Comparison of ENCODE assay signal across 8 mouse cellular contexts in the genomic region with DNA sequence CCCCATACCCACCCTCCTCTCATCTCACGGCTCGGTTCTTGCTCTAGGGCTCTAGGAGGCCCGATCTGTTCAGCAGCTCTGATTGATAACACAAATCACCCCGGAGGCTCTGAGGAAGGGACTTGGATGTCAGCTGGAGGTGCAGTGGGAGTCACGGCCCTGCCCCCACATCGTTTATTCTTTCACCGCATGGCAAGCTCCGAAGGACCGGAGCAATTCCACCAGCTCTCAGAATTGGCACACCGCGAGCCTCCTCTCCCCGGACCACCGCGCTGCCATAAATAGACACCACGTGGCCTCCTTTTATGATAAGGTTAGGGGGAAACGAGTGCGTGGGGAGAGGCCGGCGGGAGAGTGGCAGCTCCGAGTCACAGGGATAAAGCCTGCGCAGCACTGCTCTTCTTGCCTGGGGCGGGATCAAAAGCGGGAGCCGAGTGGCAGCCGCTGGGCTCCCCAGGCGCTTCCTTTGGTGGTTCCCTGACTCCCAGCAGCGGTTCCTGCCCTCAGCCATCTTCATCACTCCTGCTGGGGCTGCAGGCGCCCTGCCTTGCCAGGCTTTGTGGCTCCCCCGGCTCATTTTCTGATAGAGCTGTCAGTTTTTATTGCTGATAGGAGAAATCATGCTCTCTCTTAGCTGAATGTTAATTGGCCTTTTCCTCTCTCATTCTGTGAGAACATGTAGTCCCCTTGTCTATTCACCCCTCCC. TPM values are rescaled to one million over a fixed set of nuclear protein-coding genes. Genes with fewer than 3 reads are reported as not detected.
DNase-seq lines count a peak whose midpoint lies in the region; ATAC-seq lines count a peak whose summit lies in the region.

No protein-coding gene starts in this region.

- H3K27ac ChIP-seq in kidney, embryonic 16.5 days (ENCODE audit: low read length), result no peak overlapping the region
- peak overlapping the region; percentile 88 for H3K27ac ChIP-seq in heart, embryonic 11.5 days (ENCODE audit: low read depth, low read length)
- peak overlapping the region; percentile 68 for H3K27ac ChIP-seq in midbrain, embryonic 11.5 days (ENCODE audit: low read depth, low read length)
- H3K27ac ChIP-seq in stomach, embryonic 16.5 days (ENCODE audit: low read length), result no peak overlapping the region

- no peaks in the 10 kb centered on the region for H3K36me3 ChIP-seq in kidney, embryonic 16.5 days (ENCODE audit: insufficient read depth, low read length)
- no peaks in the 10 kb centered on the region for H3K36me3 ChIP-seq in heart, embryonic 11.5 days (ENCODE audit: control insufficient read depth, insufficient read depth, low read length)
- no peaks in the 10 kb centered on the region for H3K36me3 ChIP-seq in midbrain, embryonic 11.5 days (ENCODE audit: control insufficient read depth, insufficient read depth, low read length)
- H3K36me3 ChIP-seq in stomach, embryonic 16.5 days (ENCODE audit: control insufficient read depth, insufficient read depth, low read length), result no peaks in the 10 kb centered on the region

- no peaks in the 10 kb centered on the region for H3K27me3 ChIP-seq in kidney, embryonic 16.5 days (ENCODE audit: insufficient read depth, low read length)
- H3K27me3 ChIP-seq in heart, embryonic 11.5 days (ENCODE audit: control insufficient read depth, insufficient read depth, low read length), result no peaks in the 10 kb centered on the region
- no peaks in the 10 kb centered on the region for H3K27me3 ChIP-seq in midbrain, embryonic 11.5 days (ENCODE audit: control insufficient read depth, insufficient read depth, low read length)
- H3K27me3 ChIP-seq in stomach, embryonic 16.5 days (ENCODE audit: control insufficient read depth, insufficient read depth, low read length), result no peaks in the 10 kb centered on the region

- H3K4me3 ChIP-seq in kidney, embryonic 16.5 days (ENCODE audit: low read length), result peak overlapping the region; percentile 36
- H3K4me3 ChIP-seq in heart, embryonic 11.5 days (ENCODE audit: low read depth, low read length), result peak overlapping the region; percentile 29
- peak overlapping the region; percentile 37 for H3K4me3 ChIP-seq in midbrain, embryonic 11.5 days (ENCODE audit: low read depth, low read length)
- peak overlapping the region; percentile 45 for H3K4me3 ChIP-seq in stomach, embryonic 16.5 days (replicated peaks; ENCODE audit: low read length)

- no peak for DNase-seq in kidney, adult 18-20 months
- peak; percentile 64 for DNase-seq in embryo, embryonic 10 days (ENCODE audit: low spot score)
- peak; percentile 53 to 67 for DNase-seq in layer of hippocampus, postnatal 10 days (ENCODE audit: low spot score in 2 of 2)
- DNase-seq in midbrain, embryonic 11.5 days (ENCODE audit: low spot score, missing footprints), result peak; percentile 95
- no peak for DNase-seq in lung, postnatal 25 days (ENCODE audit: low spot score)

- H3K9me3 ChIP-seq in kidney, embryonic 16.5 days (ENCODE audit: low read length), result 0 out of 2 replicates have a peak, but pooled peaks cover 5% of the 10 kb centered on the region
- no peaks in the 10 kb centered on the region for H3K9me3 ChIP-seq in heart, embryonic 11.5 days (replicated peaks; ENCODE audit: control insufficient read depth, low read length)
- no peaks in the 10 kb centered on the region for H3K9me3 ChIP-seq in midbrain, embryonic 11.5 days (ENCODE audit: control insufficient read depth, low read length)
- no peaks in the 10 kb centered on the region for H3K9me3 ChIP-seq in stomach, embryonic 16.5 days (replicated peaks; ENCODE audit: control insufficient read depth, low read length)

- WGBS in kidney, embryonic 16.5 days, result under 1% methylated on average over 29 of the region's 29 CpGs
- WGBS in heart, embryonic 11.5 days (ENCODE audit: insufficient replicate concordance), result under 1% methylated on average over 29 of the region's 29 CpGs
- WGBS in midbrain, embryonic 11.5 days, result under 1% methylated on average over 29 of the region's 29 CpGs
- under 1% methylated on average over 29 of the region's 29 CpGs for WGBS in stomach, embryonic 16.5 days

- H3K9ac ChIP-seq in kidney, embryonic 16.5 days (replicated peaks; ENCODE audit: low read length), result peak overlapping the region; percentile 50
- H3K9ac ChIP-seq in heart, embryonic 11.5 days (ENCODE audit: low read depth, low read length), result peak overlapping the region; percentile 68
- peak overlapping the region; percentile 63 for H3K9ac ChIP-seq in midbrain, embryonic 11.5 days (ENCODE audit: low read length)
- peak overlapping the region; percentile 67 for H3K9ac ChIP-seq in stomach, embryonic 16.5 days (ENCODE audit: low read length)

- peak; percentile 35; the same call in 1 of the 2 replicates for ATAC-seq in kidney, embryonic 16.5 days (ENCODE audit: low FRiP score, low TSS enrichment)
- peak; percentile 70; the same call in 1 of the 2 replicates for ATAC-seq in heart, embryonic 11.5 days (replicated peaks; ENCODE audit: insufficient number of reproducible peaks, low FRiP score, low TSS enrichment)
- peak; percentile 72 for ATAC-seq in midbrain, embryonic 11.5 days (ENCODE audit: low FRiP score)
- ATAC-seq in stomach, embryonic 16.5 days (ENCODE audit: insufficient read depth, low FRiP score), result no peak

- H3K4me2 ChIP-seq in kidney, embryonic 16.5 days (replicated peaks; ENCODE audit: low read depth, low read length), result peak overlapping the region; percentile 66
- peak overlapping the region; percentile 65 for H3K4me2 ChIP-seq in heart, embryonic 11.5 days
- peak overlapping the region; percentile 69 for H3K4me2 ChIP-seq in midbrain, embryonic 11.5 days
- peak overlapping the region; percentile 89 for H3K4me2 ChIP-seq in stomach, embryonic 16.5 days (ENCODE audit: low read depth, low read length)

- H3K4me1 ChIP-seq in kidney, embryonic 16.5 days (ENCODE audit: insufficient read depth, low read length), result peaks cover 17% of the 10 kb centered on the region
- H3K4me1 ChIP-seq in heart, embryonic 11.5 days (ENCODE audit: control insufficient read depth, insufficient read depth, low read length), result peaks cover 34% of the 10 kb centered on the region
- peaks cover 15% of the 10 kb centered on the region for H3K4me1 ChIP-seq in midbrain, embryonic 11.5 days (ENCODE audit: control insufficient read depth, insufficient read depth, low read length)
- H3K4me1 ChIP-seq in stomach, embryonic 16.5 days (ENCODE audit: control insufficient read depth, insufficient read depth, low read length), result peaks cover 4% of the 10 kb centered on the region; the same call in 1 of the 2 replicates

RNA-seq across cellular contexts. Expression of a gene that starts 23.4 kb away (rescaled TPM):
- polyA plus RNA-seq in kidney, embryonic 16.5 days (2015; fragmentation: Nextera tagmentation; extraction: Ambion mirVana), result 2.6 and 3.3 TPM in 2 replicates
- polyA plus RNA-seq in heart, embryonic 11.5 days (2014; fragmentation: Nextera tagmentation; extraction: Ambion mirVana), result 1.6 and 1.7 TPM in 2 replicates
- 1 to 10 TPM; 1.6 to 2.4 TPM for total RNA-seq in layer of hippocampus, postnatal 10 days (2021)
- 3.9 and 4.0 TPM in 2 replicates for polyA plus RNA-seq in midbrain, embryonic 11.5 days (2014; fragmentation: Nextera tagmentation; extraction: Ambion mirVana)
- polyA plus RNA-seq in stomach, embryonic 16.5 days (2015; fragmentation: Nextera tagmentation; extraction: Ambion mirVana), result 5.6 and 7.4 TPM in 2 replicates

RNA-seq across cellular contexts. Expression of a gene that starts 32.8 kb away (rescaled TPM):
- 67.5 and 70.7 TPM in 2 replicates for polyA plus RNA-seq in kidney, embryonic 16.5 days (2015; fragmentation: Nextera tagmentation; extraction: Ambion mirVana)
- 56.4 and 68.5 TPM in 2 replicates for polyA plus RNA-seq in heart, embryonic 11.5 days (2014; fragmentation: Nextera tagmentation; extraction: Ambion mirVana)
- 10 to 100 TPM; 11.6 to 12.0 TPM for total RNA-seq in layer of hippocampus, postnatal 10 days (2021)
- 46.9 and 47.0 TPM in 2 replicates for polyA plus RNA-seq in midbrain, embryonic 11.5 days (2014; fragmentation: Nextera tagmentation; extraction: Ambion mirVana)
- polyA plus RNA-seq in stomach, embryonic 16.5 days (2015; fragmentation: Nextera tagmentation; extraction: Ambion mirVana), result 61.0 and 63.7 TPM in 2 replicates

Comparison
In these comparisons a context has a peak if more than half of its experiments do, and no peak if none do; other contexts are left out.
1. H3K27ac ChIP-seq: peak in heart, embryonic 11.5 days (single experiment) and midbrain, embryonic 11.5 days (single experiment); none in kidney, embryonic 16.5 days (single experiment) and stomach, embryonic 16.5 days (single experiment).
2. DNase-seq: peak in embryo, embryonic 10 days (single experiment), layer of hippocampus, postnatal 10 days (2 of 2) and midbrain, embryonic 11.5 days (single experiment); none in kidney, adult 18-20 months (single experiment) and lung, postnatal 25 days (single experiment).
3. Peak in every context shown above with its lines, with median percentiles within 50 percentile points of each other: H3K4me2 ChIP-seq, H3K4me3 ChIP-seq and H3K9ac ChIP-seq.